Comparison of ENCODE assay signal across 25 mouse cellular contexts in the genomic region with DNA sequence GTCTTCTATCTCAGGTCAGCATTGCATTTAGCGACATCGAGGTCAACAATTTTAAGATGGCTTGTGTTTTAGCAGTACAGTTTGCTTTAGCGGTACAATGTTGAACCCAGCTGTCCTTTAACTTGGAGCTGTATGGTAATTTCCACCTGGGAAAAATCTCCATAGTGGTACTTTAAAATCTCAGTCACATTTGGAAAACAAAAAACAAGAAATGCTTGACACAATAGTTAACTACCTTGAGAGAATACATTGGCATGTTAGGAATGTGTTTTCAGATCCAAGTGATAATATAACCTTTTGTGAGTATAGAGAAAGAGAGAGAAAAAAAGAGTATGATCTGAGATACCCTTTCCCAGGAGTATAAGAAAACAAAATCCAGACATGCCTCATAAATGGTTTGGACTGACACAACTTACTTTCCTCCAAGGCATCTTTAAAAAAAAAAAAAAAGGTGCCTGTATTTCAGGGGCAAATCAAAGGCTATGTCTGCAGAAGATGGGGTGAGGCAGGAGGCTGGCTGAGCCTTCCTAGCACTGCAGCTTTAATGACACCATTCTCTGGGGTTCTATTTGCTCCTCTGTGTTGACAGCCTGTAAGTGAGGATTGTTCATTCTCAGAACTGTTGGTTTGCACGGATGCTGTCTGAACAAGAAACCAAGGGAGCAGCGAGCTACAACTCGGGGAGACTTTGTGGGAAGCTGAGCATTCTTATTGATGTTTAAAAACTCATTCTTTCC.
"Had no signal": no experiment of that assay in that cellular context is flagged by ENCODE, and none has a peak within 500 bp of the region (broad histone marks: within the 10 kb centered on the region; RNA-seq: fewer than 3 reads in every experiment).

No protein-coding gene starts in this region.

- ATAC-seq: hindbrain, postnatal 0 days; intestine, embryonic 16.5 days had no signal

- H3K27ac ChIP-seq: heart, embryonic 13.5 days; heart, embryonic 15.5 days; hindbrain, embryonic 13.5 days; hindbrain, embryonic 15.5 days; hindbrain, postnatal 0 days; layer of hippocampus, adult 2 months; left cerebral cortex, adult 2 months; limb, embryonic 12.5 days; liver, embryonic 13.5 days; liver, embryonic 15.5 days had no signal

- H3K36me3 ChIP-seq: heart, embryonic 13.5 days; heart, embryonic 15.5 days; hindbrain, embryonic 13.5 days; hindbrain, embryonic 15.5 days; limb, embryonic 12.5 days; liver, embryonic 13.5 days; liver, embryonic 15.5 days had no signal

- H3K9ac ChIP-seq: heart, embryonic 13.5 days; heart, embryonic 15.5 days; hindbrain, embryonic 13.5 days; hindbrain, embryonic 15.5 days; limb, embryonic 12.5 days; liver, embryonic 13.5 days; liver, embryonic 15.5 days had no signal

- DNase-seq: gastrocnemius, postnatal 14 days; gastrocnemius, postnatal 36 days; heart, adult 18-20 months; heart, postnatal 14 days; heart, postnatal 36 days; kidney, adult 11 months; kidney, adult 8-10 months; kidney, postnatal 10 days; kidney, postnatal 25 days; kidney, postnatal 4 days; left cerebral cortex, postnatal 4 days; liver; liver, embryonic 13.5 days had no signal

- H3K9me3 ChIP-seq: heart, embryonic 13.5 days; heart, embryonic 15.5 days; hindbrain, embryonic 13.5 days; hindbrain, embryonic 15.5 days; limb, embryonic 12.5 days; liver, embryonic 15.5 days had no signal

- H3K4me3 ChIP-seq: heart, embryonic 13.5 days; heart, embryonic 15.5 days; hindbrain, embryonic 13.5 days; hindbrain, embryonic 15.5 days; layer of hippocampus, adult 2 months; left cerebral cortex, adult 2 months; limb, embryonic 12.5 days; liver, embryonic 13.5 days; liver, embryonic 15.5 days had no signal

- H3K4me1 ChIP-seq: hindbrain, embryonic 15.5 days; liver, embryonic 13.5 days; liver, embryonic 15.5 days had no signal

- H3K4me2 ChIP-seq: heart, embryonic 11.5 days; heart, embryonic 13.5 days; heart, embryonic 15.5 days; hindbrain, embryonic 13.5 days; hindbrain, embryonic 15.5 days; limb, embryonic 12.5 days; liver, embryonic 11.5 days; liver, embryonic 13.5 days; liver, embryonic 15.5 days had no signal

- H3K27me3 ChIP-seq: heart, embryonic 13.5 days; heart, embryonic 15.5 days; hindbrain, embryonic 13.5 days; hindbrain, embryonic 15.5 days; liver, embryonic 13.5 days; liver, embryonic 15.5 days had no signal
